Mouse (Mus musculus) thymus, adult 2 months (tissue): ENCODE measurements around the gene Adarb2.

Experiments used
- CTCF ChIP-seq: fragments of 200-500 bp; IDR thresholded peaks from 2 replicates; pipeline ENCODE4 v1.5.1; 2012; ENCODE audit warnings: mild to moderate bottlenecking, control low read depth, low read length, moderate library complexity, borderline replicate concordance; ENCODE audit not compliant: control insufficient read depth, poor library complexity, insufficient read depth; ENCODE audit errors: extremely low read depth
- POLR2A ChIP-seq: fragments of 200-500 bp; IDR thresholded peaks from 2 replicates; pipeline ENCODE4 v1.6.1; 2012; ENCODE audit warnings: mild to moderate bottlenecking, low read length, control low read depth, moderate library complexity; ENCODE audit not compliant: control insufficient read depth, poor library complexity, insufficient read depth; ENCODE audit errors: extremely low read depth

DNA sequence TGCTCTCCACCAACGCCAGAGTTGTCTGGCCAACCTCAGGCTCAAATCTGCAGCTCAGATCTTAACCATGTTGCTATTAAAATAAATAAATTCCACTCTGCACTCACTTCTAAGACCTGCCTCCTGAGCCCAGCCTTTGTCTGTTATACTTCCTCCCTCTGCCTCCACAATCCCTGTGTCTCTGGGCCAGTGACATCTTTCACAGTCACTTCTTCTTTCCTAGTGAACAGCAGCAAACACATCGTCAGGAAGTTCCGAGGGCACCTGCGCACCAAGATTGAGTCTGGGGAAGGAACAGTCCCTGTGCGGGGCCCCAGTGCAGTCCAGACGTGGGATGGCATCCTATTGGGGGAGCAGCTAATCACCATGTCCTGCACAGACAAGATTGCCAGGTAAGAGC lies 510.7 kb downstream of the Adarb2 start:
- TF ChIP-seq POLR2A, result no peak
- no peak for TF ChIP-seq CTCF
